Comparison of ENCODE assay signal across 8 mouse cellular contexts in genomic region chr1:153549536-153550199, GRCm38 (mm10). TPM values are rescaled to one million over a fixed set of nuclear protein-coding genes. Genes with fewer than 3 reads are reported as not detected.
DNase-seq lines count a peak whose midpoint lies in the region; ATAC-seq and TF ChIP-seq lines count a peak whose summit lies in the region.

Gene Npl, minus strand, starts transcription at chr1:153550045.

- 5% methylated on average over 29 of the region's 29 CpGs for WGBS in forebrain, embryonic 16.5 days
- WGBS in lung, adult 2 months: 4% methylated on average over 29 of the region's 29 CpGs
- 5% methylated on average over 29 of the region's 29 CpGs for WGBS in neural tube, embryonic 15.5 days

- ATAC-seq in forebrain, embryonic 16.5 days: peak; percentile 97
- ATAC-seq in neural tube, embryonic 15.5 days (ENCODE audit: low FRiP score): peak; percentile 93

- DNase-seq in CD4-positive, CD25-positive, alpha-beta regulatory T cell, adult 2 months (ENCODE audit: low read depth, low spot score): peak; percentile 61
- peak; percentile 14 for DNase-seq in cerebellum, adult 11 months
- peak; percentile 78 to 84 for DNase-seq in heart, postnatal 14 days
- DNase-seq in layer of hippocampus, adult 18-20 months (ENCODE audit: low spot score in 2 of 2): peak; percentile 57 to 79
- peak; percentile 38 for DNase-seq in lung, adult 2 months
- DNase-seq in thymus, adult 18-20 months: peak; percentile 51 to 61

- H3K4me3 ChIP-seq in forebrain, embryonic 16.5 days (replicated peaks; ENCODE audit: low read length): peak within 1 kb of the TSS; percentile 57
- peak within 1 kb of the TSS; percentile 63 for H3K4me3 ChIP-seq in lung, adult 2 months (replicated peaks; ENCODE audit: extremely low read depth, low read depth, low read length)
- H3K4me3 ChIP-seq in neural tube, embryonic 15.5 days (replicated peaks): peak within 1 kb of the TSS; percentile 52

- peaks cover 6% of the 10 kb centered on the region for H3K4me1 ChIP-seq in forebrain, embryonic 16.5 days (replicated peaks; ENCODE audit: control insufficient read depth, insufficient read depth, low read length)
- H3K4me1 ChIP-seq in lung, adult 2 months (ENCODE audit: control insufficient read depth, insufficient read depth, low read length): no peaks in the 10 kb centered on the region
- peaks cover 8% of the 10 kb centered on the region; the same call in 1 of the 2 replicates for H3K4me1 ChIP-seq in neural tube, embryonic 15.5 days

- H3K9ac ChIP-seq in forebrain, embryonic 16.5 days (replicated peaks; ENCODE audit: low read depth, low read length): peak within 1 kb of the TSS; percentile 67
- H3K9ac ChIP-seq in neural tube, embryonic 15.5 days (replicated peaks): peak within 1 kb of the TSS; percentile 53

- H3K27ac ChIP-seq in forebrain, embryonic 16.5 days (ENCODE audit: low read length): no peak within 1 kb of the TSS
- no peak within 1 kb of the TSS for H3K27ac ChIP-seq in neural tube, embryonic 15.5 days (replicated peaks)

- no peaks in the 10 kb centered on the region for H3K9me3 ChIP-seq in forebrain, embryonic 16.5 days (ENCODE audit: control insufficient read depth, low read length)
- H3K9me3 ChIP-seq in neural tube, embryonic 15.5 days (replicated peaks): no peaks in the 10 kb centered on the region

- no peaks in the 10 kb centered on the region for H3K27me3 ChIP-seq in forebrain, embryonic 16.5 days (replicated peaks; ENCODE audit: control insufficient read depth, insufficient read depth, low read length)
- no peaks in the 10 kb centered on the region for H3K27me3 ChIP-seq in neural tube, embryonic 15.5 days (replicated peaks)

- H3K36me3 ChIP-seq in forebrain, embryonic 16.5 days (ENCODE audit: control insufficient read depth, insufficient read depth): no peaks in the 10 kb centered on the region
- H3K36me3 ChIP-seq in neural tube, embryonic 15.5 days: no peaks in the 10 kb centered on the region

- intact Hi-C loops in heart, postnatal 14 days (cut with DNase I): loop anchor here (10.0 kb wide), 1 partner anchor 635 kb away; no protein-coding TSS in a partner anchor

- TF ChIP-seq POLR2A in lung, adult 2 months (IDR thresholded peaks at IDR 0.05; ENCODE audit: borderline replicate concordance, extremely low read depth, low read depth, low read length): no peak

- TF ChIP-seq CTCF in lung, adult 2 months (IDR thresholded peaks at IDR 0.05; ENCODE audit: insufficient read depth, low read length): no peak

- H3K4me2 ChIP-seq in forebrain, embryonic 16.5 days (ENCODE audit: low read length): peak within 1 kb of the TSS; percentile 60
- peak within 1 kb of the TSS; percentile 69 for H3K4me2 ChIP-seq in neural tube, embryonic 15.5 days

RNA-seq across cellular contexts. Expression of gene Npl, which starts in this region (rescaled TPM):
- polyA plus RNA-seq in forebrain, embryonic 16.5 days (2015; fragmentation: Nextera tagmentation; extraction: Ambion mirVana): 6.6 and 8.8 TPM in 2 replicates
- 1 to 10 TPM; 1.7 to 1.8 TPM for total RNA-seq in heart, postnatal 14 days (2021)
- 1 to 10 TPM; 3.4 to 4.8 TPM for total RNA-seq in layer of hippocampus, adult 18-20 months (2021)
- 1.0 and 1.1 TPM in 2 replicates for polyA plus RNA-seq in lung, adult 2 months (2012; rRNA removed)
- polyA plus RNA-seq in neural tube, embryonic 15.5 days (2015; fragmentation: Nextera tagmentation; extraction: Ambion mirVana): 14.4 and 16.9 TPM in 2 replicates

Comparison
In these comparisons a context has a peak if more than half of its experiments do, and no peak if none do; other contexts are left out.
1. DNase-seq: peak in every context shown above with its lines; median percentile 81 in heart, postnatal 14 days; 68 in layer of hippocampus, adult 18-20 months; 61 in CD4-positive, CD25-positive, alpha-beta regulatory T cell, adult 2 months; 56 in thymus, adult 18-20 months; 38 in lung, adult 2 months; 14 in cerebellum, adult 11 months.